Mouse (Mus musculus) intestine, embryonic 14.5 days (tissue): ENCODE results near the gene Pdgfra. TPM values are rescaled to one million over a fixed set of nuclear protein-coding genes. Genes with fewer than 3 reads are reported as not detected.

Experiments
- ATAC-seq: fragments of 200-750 bp; cut with Nextera tagmentation; replicated peaks from 2 replicates; pipeline ENCODE4 v1.8.0; 2017; ENCODE audit warnings: low read depth, moderate number of reproducible peaks, moderate TSS enrichment, moderate library complexity; ENCODE audit not compliant: low FRiP score, low TSS enrichment
- DNase-seq: peaks from one replicate; pipeline ENCODE4 v3.0.0-alpha.2; 2018; ENCODE audit warnings: low spot score
- H3K27ac ChIP-seq: fragments of 300-500 bp; sonication (generic); 2 replicates; pipeline ENCODE4 v1.5.1; 2014; ENCODE audit warnings: low read depth, mild to moderate bottlenecking, control low read depth
- H3K27me3 ChIP-seq: fragments of 300-500 bp; sonication (generic); replicated peaks from 2 replicates; pipeline ENCODE4 v1.6.1; 2014; ENCODE audit warnings: low read length, control low read depth; ENCODE audit not compliant: control insufficient read depth, insufficient read depth
- H3K36me3 ChIP-seq: fragments of 300-500 bp; sonication (generic); 2 replicates; pipeline ENCODE4 v1.6.1; 2014; ENCODE audit warnings: low read length, control low read depth; ENCODE audit not compliant: control insufficient read depth, insufficient read depth
- H3K4me1 ChIP-seq: fragments of 300-500 bp; sonication (generic); replicated peaks from 2 replicates; pipeline ENCODE4 v1.6.1; 2014; ENCODE audit warnings: low read length, control low read depth, mixed read lengths; ENCODE audit not compliant: control insufficient read depth, insufficient read depth
- H3K4me2 ChIP-seq: fragments of 300-500 bp; sonication (generic); 2 replicates; pipeline ENCODE4 v1.6.1; 2014; ENCODE audit warnings: low read length
- H3K4me3 ChIP-seq: fragments of 300-500 bp; sonication (generic); 2 replicates; pipeline ENCODE4 v1.5.1; 2014; ENCODE audit warnings: low read depth, low read length, control low read depth, mixed read lengths
- H3K9ac ChIP-seq: fragments of 300-500 bp; sonication (generic); 2 replicates; pipeline ENCODE4 v1.6.1; 2014; ENCODE audit warnings: mild to moderate bottlenecking, low read length
- H3K9me3 ChIP-seq: fragments of 300-500 bp; sonication (generic); 2 replicates; pipeline ENCODE4 v1.6.1; 2016; ENCODE audit warnings: low read length, control low read depth; ENCODE audit not compliant: control insufficient read depth
- WGBS: fragments of 180-500 bp; shearing (Covaris S2); extraction: QIAGEN DNeasy Blood & Tissue Kit; methylation state at CpG from one replicate; pipeline ENCODE4 v1.1.7; 2014; 5-methylcytosine and 5-hydroxymethylcytosine counted together
- polyA plus RNA-seq: library from polyadenylated mRNA; unstranded; fragments of >200 nt; fragmentation: Nextera tagmentation; extraction: Ambion mirVana; gene quantifications from 2 replicates; pipeline ENCODE4 v1.2.1, GENCODE M21; 2014

The Pdgfra gene
- polyA plus RNA-seq, 1 experiment from 2014 or later, result 50.9 TPM

DNA sequence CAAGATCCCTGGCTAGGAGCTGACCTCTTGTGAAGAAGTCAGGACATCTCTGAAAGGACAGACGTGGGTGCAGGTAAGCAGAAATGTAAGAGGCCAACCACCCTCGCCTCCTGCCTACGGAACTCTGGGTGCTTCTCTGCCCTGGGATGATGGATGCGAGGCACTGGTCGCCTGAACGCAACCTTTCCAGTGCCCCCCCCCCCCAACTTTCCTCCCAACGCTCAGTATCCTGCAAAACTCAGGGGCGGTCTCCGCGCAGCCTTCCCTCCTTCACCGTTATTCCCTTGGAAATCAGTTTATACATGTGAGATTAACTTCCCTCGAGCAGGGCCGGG lies 1.5 kb downstream of the Pdgfra start:
- under 1% methylated on average over 13 of the region's 13 CpGs for WGBS
- no peak for ATAC-seq
- H3K4me1 ChIP-seq, result peaks cover 6% of the 10 kb centered on the region
- DNase-seq, result no peak
- H3K9me3 ChIP-seq, result no peaks in the 10 kb centered on the region
- H3K4me3 ChIP-seq, result peak overlapping the region; percentile 63
- peak overlapping the region; percentile 96 for H3K27ac ChIP-seq
- no peaks in the 10 kb centered on the region for H3K36me3 ChIP-seq
- peak overlapping the region; percentile 55 for H3K4me2 ChIP-seq
- H3K27me3 ChIP-seq, result peaks cover 43% of the 10 kb centered on the region
- peak overlapping the region; percentile 93 for H3K9ac ChIP-seq

DNA sequence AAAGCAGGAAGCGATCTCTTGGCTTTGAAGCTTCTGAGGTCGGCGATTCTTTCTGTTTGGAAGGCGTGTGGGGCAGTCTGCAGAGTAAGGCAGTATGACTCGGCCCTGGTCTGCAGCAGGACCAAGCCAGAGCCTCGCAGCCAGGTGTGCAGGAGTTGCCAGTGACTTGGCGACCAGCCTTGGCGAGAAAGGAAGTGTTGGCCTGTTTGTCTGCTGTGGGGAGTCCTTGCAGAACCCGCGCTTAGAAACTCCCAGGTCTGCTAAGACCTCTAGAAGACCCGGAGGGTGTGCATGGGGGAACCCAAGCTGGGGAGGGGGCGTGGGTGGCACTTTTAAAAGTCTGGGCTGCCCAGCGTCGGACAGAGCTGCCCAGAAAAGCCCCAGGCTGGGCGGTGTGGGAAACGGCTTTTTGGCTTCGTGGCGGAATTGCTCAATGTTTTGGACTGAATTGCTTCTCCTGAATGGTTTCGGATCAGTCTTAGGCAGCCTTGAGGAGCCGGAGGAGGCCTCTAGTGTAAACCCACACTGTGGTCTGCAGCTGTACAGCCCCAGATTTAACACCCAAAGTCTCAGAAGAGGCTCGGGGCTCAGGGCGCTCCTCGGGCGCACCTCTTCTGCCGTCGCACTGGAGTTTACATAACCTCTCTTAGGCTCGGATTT lies 2.0 kb downstream of the Pdgfra start:
- Histone ChIP-seq H3K4me2 (peak overlapping the region; percentile 55), H3K4me1 (peaks cover 6% of the 10 kb centered on the region), H3K27ac (peak overlapping the region; percentile 96), H3K4me3 (peak overlapping the region; percentile 63), H3K36me3 (no peaks in the 10 kb centered on the region), H3K27me3 (peaks cover 39% of the 10 kb centered on the region), H3K9me3 (no peaks in the 10 kb centered on the region), H3K9ac (peak overlapping the region; percentile 93)
- ATAC-seq, result no peak
- DNase-seq, result peak; percentile 84
- 1% methylated on average over 27 of the region's 27 CpGs for WGBS

DNA sequence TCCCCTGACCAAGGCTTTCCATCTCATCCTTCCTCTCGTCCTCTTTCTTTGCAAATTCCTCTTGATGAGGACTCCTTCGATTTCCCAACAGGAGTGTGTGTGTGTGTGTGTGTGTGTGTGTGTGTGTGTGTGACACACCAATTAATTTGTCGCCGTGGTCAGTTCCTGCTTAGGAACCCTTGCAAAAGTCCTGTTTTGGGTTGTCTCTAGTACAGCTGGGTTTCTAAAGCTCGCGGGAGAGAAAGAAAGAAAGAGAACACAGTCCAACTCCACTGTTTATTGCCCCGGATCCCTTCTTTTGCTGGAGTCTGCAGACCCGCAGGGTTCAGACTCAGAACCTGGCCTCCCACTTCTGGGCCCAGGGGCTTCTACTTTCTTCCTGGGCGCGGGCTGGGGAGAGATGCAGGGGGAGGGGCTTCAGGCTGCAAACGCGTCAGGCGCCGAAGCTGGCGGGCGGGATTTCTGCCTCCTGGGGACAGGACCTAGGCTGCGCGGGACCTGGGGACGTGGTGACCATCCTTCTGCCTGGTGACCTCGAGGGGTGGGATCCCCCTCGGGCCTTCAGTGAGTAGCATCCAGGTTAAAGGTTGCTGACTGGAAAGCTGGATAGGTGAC lies 2.6 kb downstream of the Pdgfra start:
- H3K9ac ChIP-seq, result peak overlapping the region; percentile 93
- DNase-seq, result peak; percentile 82
- peak overlapping the region; percentile 96 for H3K27ac ChIP-seq
- no peaks in the 10 kb centered on the region for H3K9me3 ChIP-seq
- H3K4me2 ChIP-seq, result peak overlapping the region; percentile 55
- under 1% methylated on average over 21 of the region's 21 CpGs for WGBS
- H3K36me3 ChIP-seq, result no peaks in the 10 kb centered on the region
- H3K4me1 ChIP-seq, result peaks cover 6% of the 10 kb centered on the region
- peaks cover 32% of the 10 kb centered on the region; the same call in 1 of the 2 replicates for H3K27me3 ChIP-seq
- peak overlapping the region; percentile 63 for H3K4me3 ChIP-seq
- ATAC-seq, result no peak

DNA sequence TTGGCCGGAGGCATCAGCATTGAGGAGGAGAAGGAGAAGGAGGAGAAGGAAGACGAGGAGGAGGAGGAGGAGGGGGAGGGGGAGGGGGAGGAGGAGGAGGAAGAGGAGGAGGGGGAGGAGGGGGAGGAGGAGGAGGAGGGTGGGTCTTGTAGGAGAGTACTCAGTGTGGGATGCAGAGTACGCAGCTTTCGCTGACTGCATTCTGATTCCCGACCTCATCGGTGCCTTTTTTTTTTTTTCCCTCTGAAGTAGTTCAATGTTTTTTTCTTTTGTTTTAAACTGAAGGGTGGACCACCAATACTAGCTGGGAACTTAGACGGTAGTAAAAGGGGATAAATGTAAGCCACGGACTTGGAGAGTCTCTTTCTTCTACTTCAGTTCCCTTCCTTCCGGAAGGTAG lies 3.2 kb downstream of the Pdgfra start:
- peak overlapping the region; percentile 96 for H3K27ac ChIP-seq
- H3K4me3 ChIP-seq, result peak overlapping the region; percentile 63
- ATAC-seq (no peak), DNase-seq (no peak)
- 1% methylated on average over 7 of the region's 9 CpGs for WGBS
- H3K36me3 ChIP-seq, result no peaks in the 10 kb centered on the region
- peak overlapping the region; percentile 93 for H3K9ac ChIP-seq
- H3K9me3 ChIP-seq, result no peaks in the 10 kb centered on the region
- peaks cover 27% of the 10 kb centered on the region; the same call in 1 of the 2 replicates for H3K27me3 ChIP-seq
- H3K4me2 ChIP-seq, result peak overlapping the region; percentile 89
- H3K4me1 ChIP-seq, result peaks cover 7% of the 10 kb centered on the region

DNA sequence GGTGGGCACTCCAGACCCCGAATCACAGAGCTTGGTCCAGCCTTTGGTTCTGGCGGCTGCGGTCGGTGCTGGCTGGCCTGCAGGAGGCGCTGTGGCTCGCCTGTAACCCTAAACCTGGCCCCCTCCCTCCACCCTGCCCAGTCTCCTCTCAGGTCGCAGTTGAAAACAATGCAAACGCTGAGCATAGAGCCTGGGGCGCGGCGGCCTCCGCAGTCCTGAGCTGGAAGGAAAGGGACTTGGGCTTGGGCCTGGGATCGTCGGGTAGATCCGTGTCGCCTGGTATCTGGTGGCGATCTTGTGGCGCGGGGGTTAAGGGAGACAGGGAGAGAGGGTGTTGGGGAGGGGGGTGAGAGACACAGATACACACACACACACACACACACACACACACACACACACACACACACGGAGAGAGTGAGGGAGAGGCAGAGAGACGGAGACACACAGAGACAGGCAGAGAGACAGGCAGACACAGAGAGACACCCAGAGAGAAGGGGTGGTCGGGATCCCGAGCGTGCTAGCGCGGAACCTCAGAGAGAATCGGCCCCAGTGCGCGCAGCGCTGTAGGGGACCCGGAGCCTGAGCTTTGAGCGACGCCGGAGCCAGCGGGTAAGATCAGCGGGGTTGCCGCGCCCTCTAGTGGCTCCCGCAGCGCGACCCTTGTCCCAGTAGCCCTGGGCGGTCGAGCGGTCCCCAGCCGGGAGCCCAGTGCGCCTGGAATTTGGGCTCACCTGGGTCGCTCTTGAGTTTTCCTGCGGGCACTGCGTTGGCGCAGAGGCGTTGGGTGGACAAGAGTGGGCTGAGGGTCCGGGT lies 3.9 kb downstream of the Pdgfra start:
- Histone ChIP-seq H3K4me2 (peak overlapping the region; percentile 89), H3K27me3 (peaks cover 24% of the 10 kb centered on the region; the same call in 1 of the 2 replicates), H3K36me3 (no peaks in the 10 kb centered on the region), H3K27ac (peak overlapping the region; percentile 80), H3K9me3 (no peaks in the 10 kb centered on the region), H3K9ac (peak overlapping the region; percentile 67), H3K4me3 (peak overlapping the region; percentile 63), H3K4me1 (0 out of 2 replicates have a peak, but pooled peaks cover 9% of the 10 kb centered on the region)
- ATAC-seq (peak; percentile 85), DNase-seq (peak; percentile 93)
- WGBS, result under 1% methylated on average over 45 of the region's 52 CpGs

DNA sequence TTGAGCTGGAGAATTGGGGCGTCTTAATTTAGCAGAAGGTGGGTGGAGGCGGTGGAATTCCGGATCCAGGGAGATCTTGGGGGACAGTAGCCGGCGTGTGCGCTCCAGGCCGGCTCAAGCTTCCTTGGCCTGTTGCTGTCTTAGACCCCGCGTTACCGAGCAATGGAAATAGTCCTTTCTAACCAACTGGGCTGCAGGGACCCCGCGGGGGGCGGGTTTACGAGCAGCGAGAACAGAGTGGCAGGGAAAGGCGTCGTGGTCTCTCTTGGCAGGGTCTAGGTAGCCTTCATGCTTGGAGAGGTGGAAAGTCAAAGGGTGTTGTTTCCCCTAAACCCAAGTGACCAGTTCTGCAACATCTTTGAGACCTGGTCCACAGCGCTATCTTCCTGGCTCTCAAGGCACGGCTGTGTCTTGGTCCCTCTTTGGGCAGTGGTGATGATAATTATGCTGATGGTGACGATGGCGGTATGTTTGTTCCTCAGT lies 4.5 kb downstream of the Pdgfra start:
- no peak for DNase-seq
- 1% methylated on average over 21 of the region's 21 CpGs for WGBS
- peak; percentile 12; the same call in 1 of the 2 replicates for ATAC-seq

DNA sequence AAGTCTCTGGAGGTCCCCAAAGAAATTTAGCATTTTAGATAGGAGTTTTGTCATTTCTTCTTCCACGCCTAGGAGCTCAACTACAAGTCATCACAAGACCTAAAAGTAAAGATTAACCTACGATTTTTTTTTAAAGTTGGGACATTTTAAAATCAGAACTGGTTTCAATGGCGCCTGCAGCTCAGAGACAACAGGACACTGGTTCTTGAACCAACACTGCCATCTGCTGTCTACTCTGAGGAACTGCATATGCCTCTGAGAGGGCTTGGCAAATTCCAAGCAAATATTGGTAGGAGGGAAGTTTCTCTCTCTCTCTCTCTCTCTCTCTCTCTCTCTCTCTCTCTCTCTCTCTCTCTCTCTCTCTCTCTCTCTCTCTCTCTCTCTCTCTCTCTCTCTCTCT lies 4.9 kb downstream of the Pdgfra start:
- Histone ChIP-seq H3K27me3 (peaks cover 14% of the 10 kb centered on the region; the same call in 1 of the 2 replicates), H3K4me1 (0 out of 2 replicates have a peak, but pooled peaks cover 9% of the 10 kb centered on the region), H3K9me3 (no peaks in the 10 kb centered on the region), H3K9ac (peak overlapping the region; percentile 67), H3K4me2 (peak overlapping the region; percentile 89), H3K4me3 (peak overlapping the region; percentile 63), H3K36me3 (peaks cover 8% of the 10 kb centered on the region), H3K27ac (peak overlapping the region; percentile 80; the same call in 1 of the 2 replicates)
- WGBS, result 1% methylated on average over 3 of the region's 3 CpGs
- ATAC-seq (no peak), DNase-seq (no peak)

More for the DNA sequence above, 4.5 kb downstream of the Pdgfra start:
- peak overlapping the region; percentile 80 for H3K27ac ChIP-seq
- peak overlapping the region; percentile 63 for H3K4me3 ChIP-seq
- H3K4me1 ChIP-seq, result 0 out of 2 replicates have a peak, but pooled peaks cover 9% of the 10 kb centered on the region
- H3K36me3 ChIP-seq, result peaks cover 3% of the 10 kb centered on the region
- H3K4me2 ChIP-seq, result peak overlapping the region; percentile 89
- peaks cover 18% of the 10 kb centered on the region; the same call in 1 of the 2 replicates for H3K27me3 ChIP-seq
- peak overlapping the region; percentile 67 for H3K9ac ChIP-seq
- H3K9me3 ChIP-seq, result no peaks in the 10 kb centered on the region

DNA sequence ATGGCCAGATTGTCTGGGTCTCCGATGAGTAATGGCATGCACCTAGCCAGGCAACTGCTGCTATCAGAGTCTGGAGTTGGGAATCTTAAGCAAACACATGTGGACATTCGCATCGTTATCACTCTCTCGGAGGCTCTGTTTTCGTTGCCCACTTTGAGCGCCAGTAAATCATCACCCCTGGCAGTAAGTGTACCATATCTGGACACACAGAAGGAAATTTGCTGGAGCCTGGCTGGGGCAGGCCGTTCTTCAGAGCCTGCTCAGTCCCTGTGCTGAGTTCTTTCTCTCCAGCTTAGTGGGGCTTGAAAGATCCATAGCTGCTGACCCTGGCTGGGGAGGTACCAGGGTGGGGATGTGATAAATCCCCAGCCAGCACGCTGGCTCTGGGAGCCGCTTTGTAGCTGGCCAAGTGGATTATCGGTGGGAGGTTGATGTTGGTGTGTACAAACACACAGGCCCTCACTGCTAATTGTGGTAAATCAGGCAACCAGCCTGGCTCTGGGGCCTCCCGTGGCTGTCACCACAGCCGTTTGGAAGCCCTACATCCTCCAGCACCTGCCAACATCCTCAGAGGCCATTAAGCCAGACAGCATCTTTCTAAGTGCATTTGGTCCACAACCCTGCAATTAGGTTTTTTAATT lies 8.6 kb downstream of the Pdgfra start:
- no peaks in the 10 kb centered on the region for H3K9me3 ChIP-seq
- peaks cover 44% of the 10 kb centered on the region for H3K36me3 ChIP-seq
- 0 out of 2 replicates have a peak, but pooled peaks cover under 1% of the 10 kb centered on the region for H3K27me3 ChIP-seq
- 30% methylated on average over 12 of the region's 12 CpGs for WGBS
- no peak for DNase-seq
- H3K4me1 ChIP-seq, result 0 out of 2 replicates have a peak, but pooled peaks cover 9% of the 10 kb centered on the region
- no peak overlapping the region for H3K27ac ChIP-seq
- no peak overlapping the region for H3K4me3 ChIP-seq
- ATAC-seq, result no peak
- no peak overlapping the region for H3K4me2 ChIP-seq
- no peak overlapping the region for H3K9ac ChIP-seq
